Mouse (Mus musculus) kidney, adult 2 months (tissue): ENCODE data around the gene Tent5b. TPM values are rescaled to one million over a fixed set of nuclear protein-coding genes. Genes with fewer than 3 reads are reported as not detected.

ENCODE experiments used
- DNase-seq: peaks from one replicate; pipeline ENCODE4 v3.0.0; 2021
- H3K27ac ChIP-seq: fragments of 200-500 bp; 2 replicates; pipeline ENCODE4 v1.5.1; 2012; ENCODE audit warnings: low read depth, low read length, control low read depth, inconsistent platforms; ENCODE audit not compliant: insufficient read depth
- H3K27me3 ChIP-seq: fragments of 200-500 bp; replicated peaks from 2 replicates; pipeline ENCODE4 v1.6.1; 2012; ENCODE audit warnings: mild to moderate bottlenecking, moderate library complexity, low read length, inconsistent platforms; ENCODE audit not compliant: control insufficient read depth, insufficient read depth
- H3K36me3 ChIP-seq: fragments of 200-500 bp; 2 replicates; pipeline ENCODE4 v1.6.1; 2012; ENCODE audit warnings: mild to moderate bottlenecking, moderate library complexity, low read length, inconsistent platforms; ENCODE audit not compliant: control insufficient read depth, insufficient read depth
- H3K4me1 ChIP-seq: fragments of 200-500 bp; 2 replicates; pipeline ENCODE4 v1.6.1; 2011; ENCODE audit warnings: low read length; ENCODE audit not compliant: control insufficient read depth, insufficient read depth
- H3K4me3 ChIP-seq: fragments of 200-500 bp; 2 replicates; pipeline ENCODE4 v1.5.1; 2011; ENCODE audit warnings: mild to moderate bottlenecking, low read depth, low read length, control low read depth; ENCODE audit not compliant: insufficient read depth
- CTCF ChIP-seq: fragments of 200-500 bp; conservative IDR thresholded peaks from 2 replicates; pipeline ENCODE4 v1.5.1; 2011; ENCODE audit warnings: low read depth, mild to moderate bottlenecking, control low read depth, low read length, moderate library complexity, mixed read lengths; ENCODE audit not compliant: insufficient read depth, insufficient read length
- POLR2A ChIP-seq: fragments of 200-500 bp; IDR thresholded peaks from one replicate; pipeline ENCODE4 v1.6.1; 2011; ENCODE audit warnings: low read depth, low read length, control low read depth
- WGBS: fragments of 180-500 bp; shearing (Covaris S2); methylation state at CpG from one replicate; pipeline ENCODE4 v1.1.7; 2018; 5-methylcytosine and 5-hydroxymethylcytosine counted together
- polyA plus RNA-seq: library from polyadenylated mRNA; depleted of rRNA; stranded (reverse); fragments of >200 nt; gene quantifications from 2 replicates; pipeline ENCODE4 v1.2.3, GENCODE M21; 2012; rRNA removed

The Tent5b gene
- 2.9 and 3.1 TPM in 2 replicates for polyA plus RNA-seq

- H3K36me3 ChIP-seq, result no peaks in the 10 kb centered on the region
Observed at GRCm38 (mm10) chr4:133479458-133480184, at the start of gene Tent5b. TSS of gene Tent5b (plus strand) at chr4:133480132.

DNA sequence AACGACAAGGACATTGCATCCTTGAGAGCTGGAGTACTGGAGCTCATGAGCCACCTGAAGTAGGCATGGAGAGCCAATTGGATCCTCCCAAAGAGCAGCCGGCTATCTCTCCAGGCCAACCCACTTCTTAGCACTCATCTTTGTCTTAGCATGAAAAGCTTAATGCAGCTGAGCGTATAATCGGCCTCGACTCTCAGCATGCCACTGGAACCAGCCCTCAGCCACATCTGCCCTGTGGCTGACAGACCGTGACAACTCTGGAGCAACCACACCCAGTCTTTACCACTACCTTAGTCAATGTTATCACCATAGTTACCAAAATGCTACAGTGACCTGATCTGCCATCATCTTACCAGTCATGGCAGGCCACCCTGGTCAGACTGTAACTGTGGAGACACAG is 48.4 kb upstream of the Tent5b start:
- DNase-seq, result no peak
- Histone ChIP-seq H3K4me1 (no peaks in the 10 kb centered on the region), H3K27me3 (no peaks in the 10 kb centered on the region), H3K4me3 (no peak overlapping the region), H3K36me3 (no peaks in the 10 kb centered on the region), H3K27ac (no peak overlapping the region)
- WGBS, result 69% methylated on average over 6 of the region's 6 CpGs
- TF ChIP-seq CTCF, result no peak

More at GRCm38 (mm10) chr4:133479458-133480184, at the start of gene Tent5b:
- no peak for TF ChIP-seq POLR2A
- TF ChIP-seq CTCF, result peak; percentile 88
- Histone ChIP-seq H3K4me3 (peak within 1 kb of the TSS; percentile 49), H3K27me3 (no peaks in the 10 kb centered on the region), H3K4me1 (peaks cover 5% of the 10 kb centered on the region; the same call in 1 of the 2 replicates), H3K27ac (no peak within 1 kb of the TSS; the same call in 1 of the 2 replicates)
- peak; percentile 100 for DNase-seq
- WGBS, result 3% methylated on average over 29 of the region's 29 CpGs

- no peak for DNase-seq
- TF ChIP-seq POLR2A (no peak), CTCF (no peak)
- no peaks in the 10 kb centered on the region for H3K4me1 ChIP-seq
- no peaks in the 10 kb centered on the region for H3K36me3 ChIP-seq
- 29% methylated on average over 17 of the region's 17 CpGs for WGBS
- H3K27ac ChIP-seq, result no peak overlapping the region
- H3K4me3 ChIP-seq, result no peak overlapping the region
- no peaks in the 10 kb centered on the region for H3K27me3 ChIP-seq
Observed at GRCm38 (mm10) chr4:133432560-133433171, 47.3 kb upstream of the Tent5b start.

GRCm38 (mm10) chr4:133435921-133436320 is 44.0 kb upstream of the Tent5b start:
- Histone ChIP-seq H3K27ac (no peak overlapping the region), H3K27me3 (no peaks in the 10 kb centered on the region), H3K36me3 (no peaks in the 10 kb centered on the region), H3K4me1 (no peaks in the 10 kb centered on the region), H3K4me3 (no peak overlapping the region)
- no peak for DNase-seq
- TF ChIP-seq POLR2A (no peak), CTCF (no peak)
- 90% methylated on average over 11 of the region's 11 CpGs for WGBS

- Histone ChIP-seq H3K36me3 (no peaks in the 10 kb centered on the region), H3K27me3 (no peaks in the 10 kb centered on the region), H3K4me1 (no peaks in the 10 kb centered on the region), H3K27ac (no peak overlapping the region), H3K4me3 (no peak overlapping the region)
- WGBS, result 17% methylated on average over 17 of the region's 17 CpGs
- no peak for DNase-seq
- TF ChIP-seq POLR2A (no peak), CTCF (no peak)
Observed at GRCm38 (mm10) chr4:133439460-133440376, 40.2 kb upstream of the Tent5b start.

GRCm38 (mm10) chr4:133440377-133440795 is 39.5 kb upstream of the Tent5b start:
- Histone ChIP-seq H3K27ac (no peak overlapping the region), H3K27me3 (no peaks in the 10 kb centered on the region), H3K4me1 (no peaks in the 10 kb centered on the region), H3K36me3 (no peaks in the 10 kb centered on the region), H3K4me3 (no peak overlapping the region)
- DNase-seq, result no peak
- WGBS, result 13% methylated on average over 6 of the region's 6 CpGs
- no peak for TF ChIP-seq POLR2A
- TF ChIP-seq CTCF, result no peak
